Mouse (Mus musculus) brain, embryonic 14.5 days (tissue): ENCODE results near the gene Lpar1.

Experiments
- CTCF ChIP-seq: fragments of 200-500 bp; IDR thresholded peaks from 2 replicates; pipeline ENCODE4 v1.5.1; 2012; ENCODE audit warnings: inconsistent platforms, mild to moderate bottlenecking, moderate library complexity, borderline replicate concordance; ENCODE audit not compliant: insufficient read depth, insufficient read length; ENCODE audit errors: extremely low read depth
- POLR2A ChIP-seq: fragments of 200-500 bp; IDR thresholded peaks from 2 replicates; pipeline ENCODE4 v1.6.1; 2012; ENCODE audit warnings: mild to moderate bottlenecking, inconsistent platforms, borderline replicate concordance; ENCODE audit not compliant: poor library complexity, insufficient read depth, insufficient read length, severe bottlenecking; ENCODE audit errors: extremely low read depth

DNA sequence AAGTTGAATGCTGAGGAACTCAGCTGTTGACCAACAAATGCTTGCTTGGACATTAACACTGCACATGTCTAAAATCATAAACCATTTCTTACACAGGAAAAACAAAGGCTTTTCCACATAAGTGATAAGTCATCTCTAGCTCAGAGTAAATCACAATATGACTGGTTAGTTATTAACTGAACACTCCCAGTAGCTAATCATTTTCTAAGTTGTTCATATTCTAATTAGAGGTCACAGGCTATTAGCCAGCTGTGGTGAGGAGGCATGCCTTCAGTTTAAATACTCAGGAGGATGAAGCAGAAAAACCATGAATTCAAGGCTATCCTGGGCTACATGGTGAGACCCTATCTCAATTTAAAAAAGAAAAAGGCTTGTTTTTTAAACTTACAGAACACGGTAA, 75.1 kb downstream of the Lpar1 start:
- no peak for TF ChIP-seq POLR2A
- no peak for TF ChIP-seq CTCF
